Comparison of ENCODE assay signal across 30 mouse cellular contexts in the genomic region with DNA sequence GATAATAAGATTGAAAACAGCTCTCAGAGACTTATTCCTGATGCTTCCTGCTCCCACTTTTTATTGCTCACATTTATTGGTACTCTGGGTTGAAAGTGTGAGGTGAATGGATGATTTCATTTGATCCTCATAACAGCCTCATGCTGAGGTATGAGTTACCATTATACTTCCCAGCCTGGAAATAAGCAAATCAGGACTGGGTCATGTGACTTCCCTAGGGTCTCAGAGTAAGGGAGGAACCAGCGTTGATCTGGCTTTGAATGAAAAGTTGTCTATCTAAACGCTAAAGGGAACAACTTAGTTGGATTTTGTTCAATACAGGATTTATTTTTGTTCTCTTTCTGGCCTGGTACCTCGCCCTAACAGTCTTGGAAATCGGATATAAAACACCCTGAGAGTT.
"Had no signal": no experiment of that assay in that cellular context is flagged by ENCODE, and none has a peak within 500 bp of the region (broad histone marks: within the 10 kb centered on the region; RNA-seq: fewer than 3 reads in every experiment).

No protein-coding gene starts in this region.

- H3K27ac ChIP-seq: limb, embryonic 10.5 days; limb, embryonic 12.5 days; limb, embryonic 13.5 days; limb, embryonic 15.5 days; liver, embryonic 12.5 days; liver, embryonic 13.5 days; liver, embryonic 14.5 days; liver, embryonic 15.5 days; lung, embryonic 15.5 days; midbrain, embryonic 10.5 days; midbrain, embryonic 12.5 days; midbrain, embryonic 15.5 days; neural tube, embryonic 12.5 days; neural tube, embryonic 13.5 days had no signal

- DNase-seq: left cerebral cortex, postnatal 4 days; liver; liver, embryonic 13.5 days; liver, postnatal 0 days; lung, adult 18-20 months; lung, adult 2 months; lung, embryonic 14.5 days; lung, postnatal 10 days; lung, postnatal 14 days; lung, postnatal 36 days; lung, postnatal 4 days; midbrain, embryonic 14.5 days had no signal

- H3K9ac ChIP-seq: limb, embryonic 12.5 days; limb, embryonic 13.5 days; limb, embryonic 15.5 days; liver, embryonic 12.5 days; liver, embryonic 13.5 days; liver, embryonic 14.5 days; liver, embryonic 15.5 days; liver, postnatal 0 days; lung, embryonic 14.5 days; lung, embryonic 15.5 days; midbrain, embryonic 12.5 days; midbrain, embryonic 15.5 days; neural tube, embryonic 12.5 days; neural tube, embryonic 13.5 days had no signal

- H3K4me2 ChIP-seq: limb, embryonic 12.5 days; limb, embryonic 13.5 days; limb, embryonic 15.5 days; liver, embryonic 11.5 days; liver, embryonic 12.5 days; liver, embryonic 13.5 days; liver, embryonic 15.5 days; lung, embryonic 14.5 days; lung, embryonic 15.5 days; midbrain, embryonic 12.5 days; midbrain, embryonic 15.5 days; neural tube, embryonic 12.5 days; neural tube, embryonic 13.5 days had no signal

- H3K36me3 ChIP-seq: limb, embryonic 10.5 days; limb, embryonic 12.5 days; limb, embryonic 13.5 days; limb, embryonic 15.5 days; liver, embryonic 12.5 days; liver, embryonic 13.5 days; liver, embryonic 15.5 days; lung, embryonic 15.5 days; midbrain, embryonic 10.5 days; midbrain, embryonic 12.5 days; midbrain, embryonic 15.5 days; neural tube, embryonic 12.5 days; neural tube, embryonic 13.5 days had no signal

- H3K9me3 ChIP-seq: limb, embryonic 10.5 days; limb, embryonic 12.5 days; limb, embryonic 13.5 days; limb, embryonic 15.5 days; liver, embryonic 12.5 days; liver, embryonic 13.5 days; liver, embryonic 15.5 days; lung, embryonic 15.5 days; megakaryocyte, embryonic 14.5 days; midbrain, embryonic 10.5 days; midbrain, embryonic 12.5 days; midbrain, embryonic 15.5 days; neural tube, embryonic 12.5 days; neural tube, embryonic 13.5 days had no signal

- ATAC-seq: liver, embryonic 12.5 days; lung, postnatal 0 days; midbrain, embryonic 15.5 days; midbrain, embryonic 16.5 days had no signal

- H3K4me3 ChIP-seq: limb, embryonic 10.5 days; limb, embryonic 12.5 days; limb, embryonic 13.5 days; limb, embryonic 15.5 days; liver, embryonic 12.5 days; liver, embryonic 13.5 days; liver, embryonic 15.5 days; lung, embryonic 15.5 days; megakaryocyte, embryonic 14.5 days; midbrain, embryonic 10.5 days; midbrain, embryonic 12.5 days; midbrain, embryonic 15.5 days; myocyte; neural tube, embryonic 12.5 days; neural tube, embryonic 13.5 days had no signal

- H3K4me1 ChIP-seq: limb, embryonic 15.5 days; liver, embryonic 12.5 days; liver, embryonic 13.5 days; liver, embryonic 15.5 days; midbrain, embryonic 10.5 days; midbrain, embryonic 12.5 days; midbrain, embryonic 15.5 days; neural tube, embryonic 12.5 days; neural tube, embryonic 13.5 days had no signal

- H3K27me3 ChIP-seq: limb, embryonic 12.5 days; limb, embryonic 13.5 days; limb, embryonic 15.5 days; liver, embryonic 12.5 days; liver, embryonic 13.5 days; liver, embryonic 15.5 days; lung, embryonic 15.5 days; megakaryocyte, embryonic 14.5 days; midbrain, embryonic 12.5 days; midbrain, embryonic 15.5 days; neural tube, embryonic 12.5 days; neural tube, embryonic 13.5 days had no signal
